Mouse (Mus musculus) thymus, postnatal 25 days (tissue): Measurements from ENCODE around the gene Gm20683.
"Not testable (repeated sequence)": the region's sequence is repeated elsewhere in the genome, so short reads cannot be mapped to it uniquely, and the experiment has no call there.

ENCODE experiments used
- DNase-seq: peaks from one replicate; pipeline ENCODE4 v3.0.0; 2022

Gene Gm20683

DNA sequence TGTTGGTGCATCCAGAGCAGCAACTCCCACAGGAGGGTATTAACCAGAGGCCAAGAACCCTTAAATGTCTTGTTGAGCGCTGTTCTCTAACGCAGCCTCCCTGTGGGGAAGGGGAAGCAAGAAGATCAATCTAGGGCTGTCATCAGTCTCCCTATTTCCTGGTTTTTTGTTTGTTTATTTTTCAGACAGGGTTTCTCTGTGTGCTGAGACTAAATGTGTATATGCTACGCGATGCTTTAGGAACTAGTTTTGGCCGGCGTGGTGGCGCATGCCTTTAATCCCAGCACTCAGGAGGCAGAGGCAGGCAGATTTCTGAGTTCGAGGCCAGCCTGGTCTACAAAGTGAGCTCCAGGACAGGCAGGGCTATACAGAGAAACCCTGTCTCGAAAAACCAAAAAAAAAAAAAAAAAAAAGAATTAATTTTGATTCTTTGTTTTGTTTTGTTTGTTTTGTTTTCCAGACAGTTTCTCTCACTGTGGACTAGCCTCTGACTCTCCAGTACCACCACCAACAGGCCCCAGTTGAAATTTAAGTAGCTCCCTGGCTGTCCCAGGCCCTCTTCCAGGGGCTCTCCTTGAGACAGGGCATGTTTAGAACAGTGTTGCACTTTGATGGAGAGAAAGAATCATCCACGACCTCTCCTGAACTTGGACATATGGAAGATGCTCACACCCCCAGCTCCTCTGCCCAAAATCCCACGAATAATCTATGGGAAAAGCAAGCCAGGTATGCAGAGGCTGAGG, 32.0 kb upstream of the Gm20683 start:
- DNase-seq: no peak

DNA sequence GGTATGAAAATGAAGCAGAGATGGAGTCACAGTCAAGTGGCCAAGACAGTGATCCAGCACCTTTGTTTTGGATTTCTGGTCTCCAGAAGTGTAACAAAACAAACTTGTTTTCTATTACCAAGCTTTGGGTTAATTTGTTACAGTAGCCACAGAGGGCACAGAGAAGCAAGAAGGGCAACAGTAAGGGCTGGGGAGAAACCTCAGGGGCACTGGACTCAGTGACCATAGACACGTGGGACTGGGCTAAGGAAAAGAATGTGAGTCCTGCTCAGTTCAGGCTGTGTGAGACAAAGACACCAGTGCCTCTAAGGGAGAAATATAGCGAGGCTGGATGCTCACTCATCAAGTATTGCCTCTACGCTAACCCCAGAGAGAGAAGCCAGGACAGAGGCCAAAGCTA, 31.1 kb upstream of the Gm20683 start:
- DNase-seq: no peak

DNA sequence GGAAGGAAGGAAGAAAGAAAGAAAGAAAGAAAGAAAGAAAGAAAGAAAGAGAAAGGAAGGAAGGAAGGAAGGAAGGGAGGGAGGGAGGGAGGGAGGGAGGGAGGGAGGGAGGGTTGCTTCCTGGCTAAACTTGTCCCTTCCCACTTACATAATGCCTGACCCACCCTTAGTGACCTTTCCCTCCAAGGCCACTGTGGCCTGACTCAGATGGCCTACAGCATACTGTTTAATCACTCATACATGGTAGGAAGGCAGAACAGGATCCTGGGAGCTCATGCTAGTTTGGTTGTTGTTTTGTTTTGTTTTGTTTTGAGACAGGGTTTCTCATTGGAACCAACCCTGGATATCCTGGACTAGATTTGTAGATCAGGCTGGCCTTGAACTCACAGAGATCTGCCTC, 30.0 kb upstream of the Gm20683 start:
- not testable (repeated sequence) for DNase-seq

DNA sequence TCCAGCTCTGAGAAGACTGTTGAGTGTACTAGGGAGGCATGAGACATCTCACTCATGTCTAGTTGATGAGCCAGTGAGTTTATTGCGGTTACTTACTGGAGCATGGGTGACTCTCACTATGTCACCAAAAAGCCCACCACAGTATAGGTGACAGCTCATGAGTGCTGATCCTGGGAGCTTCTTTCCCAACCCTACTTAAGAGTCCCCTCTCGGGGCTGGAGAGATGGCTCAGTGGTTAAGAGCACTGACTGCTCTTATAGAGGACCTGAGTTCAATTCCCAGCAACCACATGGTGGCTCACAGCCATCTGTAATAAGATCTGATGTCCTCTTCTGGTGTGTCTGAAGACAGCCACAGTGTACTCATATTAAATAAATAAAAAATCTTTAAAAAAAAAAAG, 28.4 kb upstream of the Gm20683 start:
- no peak for DNase-seq

DNA sequence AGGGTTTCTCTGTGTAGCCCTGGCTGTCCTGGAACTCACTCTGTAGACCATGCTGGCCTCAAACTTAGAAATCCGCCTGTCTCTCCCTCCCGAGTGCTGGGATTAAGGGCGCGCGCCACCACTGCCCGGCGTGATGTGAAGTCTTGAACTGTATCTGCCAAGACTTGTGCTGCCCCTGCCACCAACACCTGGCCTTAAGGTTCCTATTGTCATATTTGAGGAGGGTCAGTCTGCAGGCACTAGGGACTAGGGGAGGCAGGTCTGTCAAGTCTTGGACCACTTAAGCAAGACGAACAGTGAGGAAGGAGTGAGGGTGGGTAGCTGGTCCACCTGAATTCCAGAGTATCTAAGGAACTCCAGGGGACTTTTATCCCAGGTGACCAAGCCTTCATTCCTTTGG, 27.9 kb upstream of the Gm20683 start:
- DNase-seq: no peak

DNA sequence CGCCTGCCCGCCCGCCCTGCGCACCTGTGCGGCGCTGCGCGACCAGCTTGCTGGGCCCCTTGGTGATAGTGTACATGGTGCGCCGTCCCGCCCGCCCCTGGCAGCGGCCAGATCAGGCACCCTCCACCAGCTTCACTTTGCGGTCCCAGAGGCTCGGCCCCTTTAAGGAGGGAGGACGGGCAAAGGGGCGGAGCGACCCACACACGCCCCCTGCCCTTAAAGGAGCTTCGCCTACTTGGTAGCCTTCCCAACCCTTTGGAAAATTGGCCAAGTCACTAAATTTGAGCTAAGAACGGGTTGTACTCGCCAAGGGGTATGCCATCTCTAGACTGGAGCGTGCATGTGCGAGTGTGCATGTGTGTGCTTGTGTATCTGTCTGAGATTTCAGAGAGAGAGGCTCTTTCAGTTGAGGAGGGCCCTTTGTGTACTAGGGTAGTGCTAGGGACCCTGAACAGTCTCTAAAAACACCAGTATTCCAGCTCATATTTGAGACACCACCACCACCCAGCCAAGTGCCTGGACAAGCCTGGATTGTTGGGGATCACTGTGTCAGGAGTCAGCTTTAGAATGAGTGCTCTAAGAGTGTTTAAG, 27.1 kb upstream of the Gm20683 start, which contains the start of gene Mcrip2:
Mcrip2 (minus strand) TSS at position 164 of the 591 bp plus-strand sequence.
- peak; percentile 78 for DNase-seq

DNA sequence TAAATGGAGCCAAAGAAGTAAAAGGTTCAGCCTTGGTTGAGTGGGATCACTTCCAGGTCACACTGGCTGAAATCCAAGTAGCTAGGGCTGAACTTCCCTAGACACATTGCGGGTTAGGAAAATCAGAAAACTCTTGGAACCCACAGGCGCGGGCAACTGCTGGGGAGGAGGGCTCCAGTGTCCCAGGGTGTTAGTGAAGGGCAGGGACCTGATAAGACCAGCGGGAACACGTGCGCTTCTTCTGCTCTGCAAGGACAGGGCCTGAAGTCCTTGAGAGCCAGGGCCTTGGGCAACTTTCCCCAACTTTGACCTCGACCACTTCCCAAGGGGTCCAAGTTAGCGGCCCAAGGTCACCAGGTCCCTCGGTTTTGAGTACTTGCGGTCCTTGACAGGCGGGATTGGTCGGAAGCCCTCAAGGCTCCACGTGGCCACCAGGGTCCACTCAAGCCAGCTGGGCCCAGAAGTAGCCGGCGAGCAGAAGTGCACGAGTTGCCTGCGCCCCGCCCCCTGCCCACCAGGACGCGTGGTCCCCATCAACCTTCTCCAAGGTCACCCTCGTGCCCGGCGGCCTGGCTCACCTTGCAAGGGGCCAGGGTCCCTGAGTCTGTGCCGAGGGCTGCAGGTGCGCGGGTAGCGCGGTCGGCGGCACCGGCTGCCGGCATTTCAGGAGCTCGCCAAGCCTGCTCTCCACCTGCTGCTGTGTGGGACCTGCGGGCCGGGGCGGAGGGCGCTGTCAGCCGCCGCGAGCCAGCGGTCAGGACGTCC, 26.5 kb upstream of the Gm20683 start:
- no peak for DNase-seq

DNA sequence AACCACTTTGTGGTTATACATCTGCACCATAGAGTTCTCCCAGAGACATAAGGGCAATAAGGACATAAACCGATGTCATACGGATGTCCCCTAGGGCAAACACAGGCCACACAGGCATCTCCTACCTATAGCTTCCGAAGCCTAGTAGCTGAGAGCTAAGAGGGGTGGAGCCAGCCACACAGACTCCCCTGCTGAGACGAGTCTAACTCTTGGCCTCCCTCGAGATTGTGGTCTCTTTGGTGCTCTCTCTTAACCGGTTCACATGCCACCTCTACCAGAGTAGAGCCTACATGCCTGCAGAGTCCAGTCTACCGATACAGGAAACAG, 25.9 kb upstream of the Gm20683 start:
- DNase-seq: peak; percentile 45

DNA sequence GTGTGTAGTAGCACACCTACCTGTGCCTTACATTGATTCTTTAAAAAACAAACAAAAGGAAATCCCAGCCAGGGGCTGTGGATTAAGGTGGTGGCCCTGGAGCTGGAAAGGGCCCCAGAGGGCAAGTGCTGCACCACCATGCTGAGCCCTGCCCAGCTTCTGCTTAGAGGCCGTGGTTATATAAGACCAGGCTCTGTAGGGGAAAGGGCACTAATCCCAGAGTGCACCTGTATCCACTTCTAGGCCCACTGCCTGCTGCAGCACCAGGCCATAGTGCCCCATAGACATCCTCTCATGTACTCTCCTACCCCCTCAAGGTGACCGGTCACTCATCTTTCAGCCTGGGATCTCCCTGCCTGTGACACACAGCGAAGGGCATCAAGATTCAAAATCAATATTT, 24.6 kb upstream of the Gm20683 start:
- no peak for DNase-seq

DNA sequence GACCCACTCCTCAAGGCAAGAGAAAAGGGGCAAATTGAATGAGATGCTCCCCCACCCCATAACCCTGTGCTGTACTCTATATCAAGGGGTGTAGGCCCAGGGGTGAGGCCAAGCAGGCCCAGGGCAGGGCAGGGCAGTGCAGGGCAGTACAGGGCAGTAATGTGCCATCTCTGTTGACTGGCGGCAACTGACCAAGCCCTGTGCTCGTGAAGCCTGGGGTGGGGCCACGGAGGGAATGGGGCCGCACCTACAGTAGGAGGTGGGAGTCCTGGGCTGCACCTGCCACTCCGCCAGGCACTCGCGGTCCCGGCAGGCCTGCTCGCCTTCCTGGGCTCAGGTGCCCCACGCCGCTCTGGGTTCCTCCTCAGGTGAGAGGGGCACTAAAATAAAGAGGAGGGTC, 23.7 kb upstream of the Gm20683 start:
- DNase-seq: no peak

DNA sequence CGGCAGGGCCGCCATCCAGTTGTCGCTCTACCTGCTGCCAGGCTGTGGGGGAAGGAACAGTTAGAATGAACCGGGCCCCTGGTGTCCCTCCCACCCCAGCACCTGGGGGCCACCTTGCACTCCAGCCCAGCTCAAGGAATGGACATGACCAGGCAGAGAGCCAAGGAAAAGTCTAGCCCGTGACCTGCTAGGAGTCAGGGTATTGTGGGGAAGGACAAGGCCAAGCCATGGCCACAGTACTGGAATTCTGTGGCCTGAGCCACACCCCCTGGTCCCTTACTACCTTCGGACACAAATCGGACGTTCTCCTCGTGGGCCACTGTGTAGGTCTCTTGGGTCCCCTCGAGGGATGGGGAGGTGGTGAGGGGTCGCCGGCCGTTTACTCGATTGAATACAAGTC, 22.7 kb upstream of the Gm20683 start:
- DNase-seq: no peak

DNA sequence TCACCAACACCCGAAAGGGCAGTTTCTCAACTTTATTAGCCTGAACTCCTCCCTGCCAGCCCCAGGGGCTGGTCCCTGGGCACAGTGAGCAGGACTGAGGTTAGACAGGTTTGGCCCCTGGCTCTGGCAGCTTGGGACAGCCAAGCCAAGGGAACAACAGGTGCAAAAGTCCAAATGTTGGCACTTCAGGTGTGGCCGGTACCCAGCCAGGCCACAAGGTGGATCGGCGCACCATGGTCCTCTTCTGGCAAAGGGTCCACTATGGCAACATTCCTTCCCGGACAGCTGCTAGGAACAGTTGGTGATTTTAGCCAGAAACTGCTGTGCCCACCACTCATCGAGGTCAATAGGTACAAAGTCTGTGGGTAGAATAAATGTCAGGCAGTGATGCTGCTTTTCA, 22.1 kb upstream of the Gm20683 start:
- DNase-seq: no peak

DNA sequence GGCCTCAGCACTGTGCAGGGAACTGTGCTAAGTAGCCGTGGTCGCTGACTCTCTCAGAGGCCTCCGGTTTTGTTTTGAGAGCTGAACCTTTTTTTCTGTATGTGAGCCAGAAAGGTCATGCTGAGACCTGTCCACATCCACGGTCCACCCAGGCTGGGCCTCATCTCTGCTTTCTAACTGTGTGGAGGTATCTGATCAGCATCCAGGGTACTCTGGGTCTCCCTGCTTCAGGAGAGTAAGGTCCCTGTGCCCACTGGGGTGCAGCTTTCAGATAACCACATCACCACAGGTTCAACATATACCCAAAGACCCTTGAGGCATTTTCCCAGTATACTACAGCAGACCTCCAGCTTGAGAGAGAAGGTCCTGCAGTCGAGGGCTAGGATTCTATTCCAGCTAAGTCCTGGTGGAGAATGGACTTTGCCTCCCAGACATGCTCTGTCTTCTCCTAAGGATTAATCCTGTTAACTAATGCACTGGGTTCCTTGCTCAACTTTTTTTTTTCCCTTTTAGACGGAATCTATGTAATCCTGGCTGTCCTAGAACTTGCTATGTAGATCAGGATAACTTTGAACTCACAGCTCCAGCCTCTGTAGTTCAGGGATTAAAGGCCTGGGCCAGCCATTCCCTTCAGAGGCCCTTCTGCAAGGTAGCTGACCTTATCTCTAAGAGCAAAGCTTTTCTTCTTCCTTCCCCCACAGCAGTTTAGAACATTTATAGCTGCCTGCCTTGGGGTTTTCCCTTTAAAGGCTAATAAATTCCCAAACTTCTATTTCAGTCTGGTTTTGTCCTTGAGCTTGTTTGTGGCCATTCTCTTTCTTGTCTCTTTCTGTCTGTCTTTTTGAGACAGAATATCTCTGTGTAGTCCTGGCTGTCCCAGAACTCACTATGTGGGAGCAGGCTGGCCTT, 20.4 kb upstream of the Gm20683 start:
- no peak for DNase-seq

DNA sequence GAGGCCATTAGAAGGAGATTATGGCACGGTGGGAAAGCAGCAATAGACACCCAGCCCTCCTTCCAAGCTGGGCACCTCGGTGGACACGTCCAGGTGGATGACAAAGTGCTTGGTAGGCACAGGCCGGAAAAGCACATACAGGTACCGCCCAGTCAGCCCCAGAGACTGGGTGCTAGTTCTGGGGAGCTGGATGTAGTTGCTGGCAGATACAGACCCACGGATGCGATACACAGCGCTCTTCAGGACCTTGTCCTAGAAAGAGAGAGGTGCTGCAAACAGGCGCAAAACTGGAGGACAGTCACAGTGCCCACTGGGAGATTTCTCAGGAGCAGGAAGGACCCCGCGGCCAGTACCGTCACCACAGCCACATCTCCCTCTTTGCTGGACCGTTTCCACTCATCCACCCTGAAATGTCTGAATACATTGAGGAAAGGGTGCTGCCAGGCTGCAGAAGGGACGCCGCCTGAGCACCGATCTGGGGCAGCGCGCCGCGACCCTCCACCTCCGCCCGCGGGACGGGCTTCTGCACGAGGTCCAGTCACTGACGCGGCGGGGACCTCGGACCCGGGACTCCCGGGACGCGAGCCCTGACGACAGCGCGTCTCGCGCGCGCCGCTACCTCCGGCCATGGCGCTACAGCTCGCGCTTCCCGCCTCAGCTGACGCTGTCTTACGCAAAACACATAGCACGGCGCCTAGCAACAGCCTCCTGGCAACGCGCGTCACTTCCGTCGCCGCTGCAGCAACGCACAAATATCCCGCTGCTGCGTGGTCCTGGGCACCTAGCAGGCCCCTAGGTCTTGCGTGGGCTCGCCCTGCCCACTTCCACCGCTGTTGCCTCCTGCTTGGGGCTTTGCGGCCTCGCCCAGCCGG, 19.5 kb upstream of the Gm20683 start, which contains the start of gene Wdr90:
Wdr90 (minus strand) TSS at position 670 of the 872 bp plus-strand sequence.
- DNase-seq: peak; percentile 87

DNA sequence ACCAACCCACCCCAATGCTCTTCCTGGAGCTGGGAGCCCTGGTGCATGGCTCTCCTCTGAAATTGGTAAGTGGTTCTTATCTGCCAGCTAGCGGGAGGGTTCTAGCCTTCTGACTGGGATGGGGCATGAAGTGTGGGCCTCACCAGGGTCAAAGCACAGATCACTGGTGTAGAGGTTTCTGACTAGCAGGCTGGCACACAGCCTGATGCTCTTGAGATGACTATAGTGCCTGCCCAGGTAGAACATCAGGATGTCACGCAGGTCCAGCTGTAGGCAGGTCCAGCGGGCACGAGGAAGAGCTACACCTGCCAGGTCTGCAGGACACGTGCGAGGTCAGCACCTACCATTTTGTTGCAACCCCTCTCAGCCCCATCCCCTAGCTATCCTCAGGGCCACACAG, 18.7 kb upstream of the Gm20683 start:
- no peak for DNase-seq

DNA sequence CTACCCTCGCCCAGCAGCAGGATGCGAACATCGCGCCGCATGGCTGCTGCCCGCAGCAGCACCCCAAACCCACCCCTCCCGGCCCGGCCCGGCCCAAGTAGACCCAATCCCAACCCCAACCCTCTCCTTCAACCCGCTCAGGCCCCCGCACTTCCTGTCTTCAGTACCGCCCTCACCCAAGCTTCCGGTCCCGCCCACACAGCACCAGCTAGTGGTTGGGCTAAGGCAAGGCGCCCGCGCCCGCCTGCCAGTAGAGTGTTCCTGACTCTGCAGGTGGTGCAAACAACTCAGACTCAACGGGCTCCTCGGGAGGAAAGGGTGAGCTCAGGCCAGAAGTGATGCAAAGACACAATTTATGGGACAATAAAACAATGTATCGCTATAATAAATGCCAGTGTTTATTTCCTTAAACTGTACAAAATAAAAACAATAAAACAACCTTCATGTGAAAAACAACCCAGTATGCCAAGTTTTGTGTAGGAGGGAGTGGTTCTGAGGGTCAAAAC, 2.9 kb upstream of the Gm20683 start, which contains the start of gene Rhot2:
Rhot2 (minus strand) TSS at position 456 of the 506 bp plus-strand sequence.
- DNase-seq: peak; percentile 97

DNA sequence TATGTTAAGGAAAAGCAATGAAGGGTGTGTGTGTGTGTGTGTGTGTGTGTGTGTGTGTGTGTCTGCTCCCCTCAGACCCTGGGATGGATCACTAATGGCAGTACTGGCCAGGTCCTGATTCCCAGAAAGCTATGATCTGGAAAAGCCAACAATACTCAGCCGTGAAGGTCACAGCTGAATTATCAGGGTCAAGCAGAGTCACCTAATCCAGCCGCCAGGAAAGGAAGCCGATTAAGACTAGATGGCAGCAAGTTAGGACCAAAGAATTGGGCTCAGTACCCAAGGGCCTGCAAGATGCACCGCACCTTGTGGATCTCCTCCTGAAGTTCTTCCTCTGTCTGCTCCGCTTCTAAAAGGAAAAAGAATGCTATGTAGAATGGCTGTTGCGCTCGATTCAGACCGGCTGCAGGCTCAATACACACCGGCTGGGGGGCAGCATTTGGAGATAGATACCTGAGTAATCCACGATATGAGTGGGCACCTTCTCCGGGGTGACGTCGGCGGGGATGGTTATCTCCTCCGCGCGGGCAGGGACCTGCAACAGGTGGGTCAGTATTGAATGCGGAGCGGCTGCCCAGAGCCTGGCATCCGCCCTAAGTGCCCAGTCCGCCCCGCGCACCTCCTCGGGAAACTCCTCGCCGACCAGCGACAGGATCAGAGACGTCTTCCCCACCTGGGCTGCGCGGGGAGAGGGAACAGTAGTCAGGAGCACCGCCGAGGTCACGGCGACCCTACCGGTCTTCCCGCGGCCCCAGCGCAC, 2.3 kb upstream of the Gm20683 start:
- DNase-seq: no peak

DNA sequence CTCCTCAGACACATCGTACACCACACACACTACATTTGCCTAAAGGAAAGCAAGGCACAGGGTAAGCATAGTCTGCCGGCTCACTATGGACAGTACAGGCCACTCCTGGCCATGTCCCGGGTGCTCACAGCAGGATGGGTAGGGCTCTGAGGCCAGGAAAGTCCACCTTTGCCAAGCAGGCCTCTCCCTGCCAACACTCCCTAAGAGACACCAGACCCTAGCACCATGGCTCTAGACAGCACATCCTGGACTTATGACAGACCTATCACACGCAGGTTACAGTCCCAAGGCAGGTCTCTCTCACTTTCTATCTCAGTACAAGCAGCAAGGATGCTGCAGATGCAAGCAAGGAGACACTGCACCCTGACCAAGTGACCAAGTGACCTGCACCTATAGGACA, 1.6 kb upstream of the Gm20683 start:
- DNase-seq: no peak

DNA sequence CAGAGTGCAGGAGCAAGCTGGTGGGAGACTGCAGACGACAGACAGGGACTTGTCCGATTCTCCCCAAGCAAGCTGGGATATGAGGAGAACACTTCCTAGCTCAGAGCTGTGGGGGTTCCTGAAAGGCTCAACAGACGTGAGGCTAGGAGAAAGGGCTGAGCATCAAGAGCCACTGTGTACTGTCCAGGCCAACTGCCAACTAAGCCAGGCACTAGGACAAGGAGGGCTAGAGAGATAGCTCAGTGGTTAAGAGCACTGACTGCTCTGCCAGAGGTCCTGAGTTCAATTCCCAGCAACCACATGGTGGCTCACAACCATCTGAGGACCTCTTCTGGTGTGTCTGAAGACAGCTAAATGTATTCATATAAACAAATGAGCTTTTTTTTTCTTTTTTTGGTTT, 946 bp upstream of the Gm20683 start:
- no peak for DNase-seq

DNA sequence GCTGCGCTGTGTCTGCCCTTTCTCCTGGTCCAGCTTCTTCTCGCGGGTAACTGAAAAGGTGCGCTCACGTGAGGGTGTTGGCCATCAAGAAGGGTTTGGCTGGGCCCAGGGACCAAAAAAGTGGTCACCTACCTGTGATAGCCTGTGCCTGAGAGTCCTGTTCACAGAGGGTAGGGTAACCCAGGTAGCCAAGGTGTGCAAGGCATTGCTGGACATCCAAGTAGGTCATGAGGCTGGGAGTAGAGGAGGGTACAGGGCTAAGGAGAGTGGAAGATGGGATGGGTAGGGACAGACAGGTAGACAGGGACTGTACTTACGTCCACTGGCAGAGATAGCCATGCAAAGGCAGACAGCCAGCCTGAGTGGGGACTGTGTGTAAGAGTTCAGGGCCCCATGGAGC, 1.0 kb downstream of the Gm20683 start:
- DNase-seq: no peak
